Mouse (Mus musculus) liver, embryonic 14.5 days (tissue): Measurements from ENCODE around the gene Psma4. TPM values are rescaled to one million over a fixed set of nuclear protein-coding genes. Genes with fewer than 3 reads are reported as not detected.

Experiments used
- ATAC-seq: fragments of 200-750 bp; cut with Nextera tagmentation; 2 replicates; pipeline ENCODE4 v1.8.0; 2017; ENCODE audit warnings: moderate number of reproducible peaks, mild to moderate bottlenecking, moderate library complexity; ENCODE audit not compliant: insufficient read depth
- DNase-seq, 3 experiments: peaks; one replicate each; pipeline ENCODE4 v3.0.0-alpha.2; 2012 to 2013; ENCODE audit warnings: low read depth in 3 of 3, low spot score in 3 of 3
- H3K27ac ChIP-seq: fragments of 300-500 bp; sonication (generic); 2 replicates; pipeline ENCODE4 v1.5.1; 2014; ENCODE audit warnings: moderate library complexity, mild to moderate bottlenecking, control low read depth, inconsistent platforms
- H3K27me3 ChIP-seq: fragments of 300-500 bp; sonication (generic); 2 replicates; pipeline ENCODE4 v1.6.1; 2014; ENCODE audit warnings: mild to moderate bottlenecking, low read length, moderate library complexity; ENCODE audit not compliant: control insufficient read depth, insufficient read depth
- H3K36me3 ChIP-seq: fragments of 300-500 bp; sonication (generic); replicated peaks from 2 replicates; pipeline ENCODE4 v1.6.1; 2014; ENCODE audit warnings: low read depth; ENCODE audit not compliant: control insufficient read depth, insufficient read depth
- H3K4me1 ChIP-seq, 2 experiments: fragments of 200-500 bp in 1 of 2; fragments of 300-500 bp in 1 of 2; sonication (generic) in 1 of 2; replicated peaks; 2 replicates each; pipeline ENCODE4 v1.6.1; 2012 to 2014; ENCODE audit warnings: antibody characterized with exemption in 1 of 2, inconsistent platforms in 1 of 2, low read length in 1 of 2; ENCODE audit not compliant: control insufficient read depth in 2 of 2, insufficient read depth in 2 of 2
- H3K4me2 ChIP-seq: fragments of 300-500 bp; sonication (generic); 2 replicates; pipeline ENCODE4 v1.6.1; 2014; ENCODE audit warnings: low read depth, mild to moderate bottlenecking, control low read depth, moderate library complexity
- H3K4me3 ChIP-seq, 2 experiments: fragments of 200-500 bp in 1 of 2; fragments of 300-500 bp in 1 of 2; sonication (generic) in 1 of 2; 2 replicates each; pipeline ENCODE4 v1.5.1; 2012 to 2014; ENCODE audit warnings: low read depth in 2 of 2, low read length in 2 of 2, mild to moderate bottlenecking in 2 of 2, control low read depth in 1 of 2, inconsistent platforms in 1 of 2, moderate library complexity in 1 of 2; ENCODE audit not compliant: insufficient read depth in 1 of 2
- H3K9ac ChIP-seq: fragments of 300-500 bp; sonication (generic); replicated peaks from 2 replicates; pipeline ENCODE4 v1.6.1; 2014; ENCODE audit warnings: mild to moderate bottlenecking, control low read depth, moderate library complexity
- H3K9me3 ChIP-seq: fragments of 300-500 bp; sonication (generic); 2 replicates; pipeline ENCODE4 v1.6.1; 2016; ENCODE audit warnings: low read length, mixed read lengths; ENCODE audit not compliant: control insufficient read depth
- CTCF ChIP-seq: IDR thresholded peaks from 2 replicates; pipeline ENCODE4 v1.5.1; 2016; ENCODE audit warnings: antibody characterized with exemption, low read depth, control low read depth
- EP300 ChIP-seq: IDR thresholded peaks from 2 replicates; pipeline ENCODE4 v1.6.1; 2016; ENCODE audit warnings: antibody characterized with exemption, low read depth
- WGBS: fragments of 180-500 bp; shearing (Covaris S2); extraction: QIAGEN DNeasy Blood & Tissue Kit; methylation state at CpG from one replicate; pipeline ENCODE4 v1.1.7; 2014; ENCODE audit not compliant: insufficient replicate concordance; 5-methylcytosine and 5-hydroxymethylcytosine counted together
- polyA plus RNA-seq, 2 experiments: library from polyadenylated mRNA; depleted of rRNA in 1 of 2; stranded (reverse) in 1 of 2; unstranded in 1 of 2; fragments of >200 nt; fragmentation: Nextera tagmentation in 1 of 2; extraction: Ambion mirVana in 1 of 2; gene quantifications; 2 replicates each; pipeline versions ENCODE4 v1.2.1 to v1.2.3; 2012 to 2014

Psma4 gene
- 58.5 and 91.1 TPM in 2 replicates for polyA plus RNA-seq (2012; rRNA removed)
- polyA plus RNA-seq (2014; fragmentation: Nextera tagmentation; extraction: Ambion mirVana): 170 and 171 TPM in 2 replicates

DNA sequence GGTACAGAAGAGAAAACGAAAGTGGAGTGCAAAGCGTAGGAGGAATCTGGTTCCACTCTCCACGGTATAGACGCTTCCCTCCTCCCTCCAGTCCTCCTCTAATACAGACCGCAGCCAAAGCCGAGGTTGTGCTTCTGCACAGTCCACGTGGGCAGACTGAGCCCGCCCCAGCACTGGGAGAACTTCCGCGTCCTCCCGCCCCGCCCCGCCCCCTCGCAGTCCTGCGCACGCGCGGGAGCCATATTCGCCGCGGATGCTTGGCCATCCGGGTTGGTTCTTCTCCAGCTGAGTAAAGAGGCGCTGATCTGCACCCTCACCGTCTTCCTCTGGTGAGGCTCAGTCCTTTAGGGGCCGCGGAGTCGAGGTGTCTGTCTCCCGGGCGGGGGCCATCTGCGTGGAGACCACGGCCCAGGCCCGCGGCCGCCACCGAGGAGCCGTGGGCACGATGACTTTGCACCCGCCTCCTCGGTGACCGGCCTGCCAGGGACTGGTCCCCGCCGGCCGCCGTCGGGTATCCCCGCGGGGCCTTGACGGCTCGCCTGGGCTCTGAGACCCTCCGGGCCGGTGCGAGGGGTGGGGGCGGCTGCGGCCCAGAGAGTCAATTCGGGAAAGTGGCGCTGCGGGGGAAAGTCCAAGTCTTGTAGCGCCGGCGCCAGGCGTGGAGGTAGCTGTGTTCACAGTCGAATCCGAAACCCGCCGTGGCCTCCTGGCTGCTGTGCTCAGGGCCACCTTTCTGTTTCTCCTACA lies at the start of gene Psma4, which contains the start of gene AY074887:
Gene Psma4, plus strand, starts transcription at position 216 of the 747 bp plus-strand sequence.
Gene AY074887, minus strand, starts transcription at position 424 of the 747 bp plus-strand sequence.
- H3K27ac ChIP-seq: peak within 1 kb of the TSS; percentile 29
- 2% methylated on average over 53 of the region's 65 CpGs for WGBS
- peak; percentile 99 for ATAC-seq
- peak within 1 kb of the TSS; percentile 92 for H3K4me2 ChIP-seq
- H3K27me3 ChIP-seq: no peaks in the 10 kb centered on the region
- H3K36me3 ChIP-seq: peaks cover 14% of the 10 kb centered on the region
- H3K9ac ChIP-seq: peak within 1 kb of the TSS; percentile 77
- H3K9me3 ChIP-seq: no peaks in the 10 kb centered on the region
- TF ChIP-seq EP300 (no peak), CTCF (no peak)
- peaks cover 7 to 21% of the 10 kb centered on the region in 2 experiments for H3K4me1 ChIP-seq
- peak; percentile 79 to 86 (median 80) for DNase-seq
- peak within 1 kb of the TSS; percentile 70 to 94 for H3K4me3 ChIP-seq

DNA sequence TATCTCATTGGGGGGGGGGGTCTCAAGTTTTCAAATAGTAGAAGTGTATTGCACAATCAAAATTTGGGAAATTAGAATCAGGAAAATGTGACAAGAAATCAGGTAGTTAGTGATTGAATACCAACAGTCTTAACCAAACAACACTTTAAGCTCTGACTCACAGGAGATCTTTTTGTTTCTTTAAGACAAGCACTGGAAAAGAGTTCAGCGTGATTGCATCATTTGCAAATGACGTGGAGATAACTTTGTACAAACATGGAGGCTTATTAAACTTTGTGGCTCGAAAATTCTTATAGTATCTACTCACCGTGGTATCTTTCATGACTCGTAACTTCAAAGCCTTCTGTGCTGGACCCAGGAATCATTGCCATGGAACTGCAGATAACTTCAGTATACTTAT lies 41.1 kb upstream of the Psma4 start:
- ATAC-seq: no peak
- Histone ChIP-seq H3K27ac (no peak overlapping the region), H3K4me1 (no peaks in the 10 kb centered on the region), H3K9me3 (no peaks in the 10 kb centered on the region), H3K4me3 (no peak overlapping the region), H3K4me2 (no peak overlapping the region), H3K36me3 (peaks cover 22% of the 10 kb centered on the region), H3K9ac (no peak overlapping the region), H3K27me3 (no peaks in the 10 kb centered on the region)
- WGBS: 74% methylated on average over 5 of the region's 5 CpGs
- no peak for TF ChIP-seq CTCF
- TF ChIP-seq EP300: no peak
- no peak for DNase-seq

DNA sequence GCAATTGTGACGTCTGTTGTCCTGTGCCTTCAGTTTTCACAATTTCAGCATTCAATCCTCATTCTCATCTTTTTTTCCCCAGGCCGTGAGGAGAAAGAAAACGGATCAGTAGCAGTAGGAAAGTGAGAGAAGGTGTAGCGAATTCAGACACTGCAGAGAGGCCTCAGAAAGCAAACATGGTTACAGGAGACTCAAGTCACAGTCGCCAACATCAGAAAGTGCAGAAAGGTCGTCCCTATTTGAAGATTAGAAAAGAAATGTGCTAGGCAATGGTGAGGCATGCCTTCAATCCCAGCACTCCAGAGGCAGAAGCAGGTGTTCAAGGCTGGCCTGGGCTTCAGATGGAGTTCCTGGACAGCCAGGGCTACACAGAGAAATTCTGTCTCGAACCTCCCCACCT lies 35.0 kb upstream of the Psma4 start:
- Histone ChIP-seq H3K27ac (no peak overlapping the region), H3K27me3 (no peaks in the 10 kb centered on the region), H3K4me1 (0 out of 4 replicates have a peak, but pooled peaks cover 0 to 2% of the 10 kb centered on the region in 2 experiments), H3K36me3 (no peaks in the 10 kb centered on the region), H3K9me3 (no peaks in the 10 kb centered on the region), H3K9ac (no peak overlapping the region), H3K4me3 (no peak overlapping the region), H3K4me2 (no peak overlapping the region)
- WGBS: 57% methylated on average over 7 of the region's 7 CpGs
- no peak for DNase-seq
- no peak for TF ChIP-seq EP300
- no peak for TF ChIP-seq CTCF
- no peak for ATAC-seq

DNA sequence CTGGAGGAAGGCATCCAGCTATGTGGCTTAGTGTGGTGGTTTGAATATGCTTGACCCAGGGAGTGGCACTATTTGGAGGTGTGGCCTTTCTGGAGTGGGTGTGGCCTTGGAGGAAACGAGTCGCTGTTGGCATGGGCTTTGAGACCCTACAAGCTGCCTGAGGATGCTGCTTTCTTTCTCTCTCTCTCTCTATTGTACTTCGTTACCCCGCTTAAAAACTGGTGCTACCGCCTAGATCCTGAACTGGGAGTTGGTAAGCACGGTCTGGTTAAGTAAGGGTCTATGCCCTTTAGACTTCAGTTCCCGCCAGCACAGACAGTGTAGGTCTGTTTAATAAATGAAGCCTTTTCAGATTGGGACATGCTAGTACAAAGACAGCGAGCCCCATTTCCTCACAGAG lies 34.2 kb upstream of the Psma4 start:
- WGBS: 66% methylated on average over 8 of the region's 8 CpGs
- ATAC-seq (no peak), DNase-seq (no peak)
- Histone ChIP-seq H3K27ac (no peak overlapping the region), H3K4me3 (no peak overlapping the region), H3K27me3 (no peaks in the 10 kb centered on the region), H3K4me1 (0 out of 4 replicates have a peak, but pooled peaks cover 0 to 2% of the 10 kb centered on the region in 2 experiments), H3K9me3 (no peaks in the 10 kb centered on the region), H3K9ac (no peak overlapping the region), H3K36me3 (no peaks in the 10 kb centered on the region), H3K4me2 (no peak overlapping the region)
- TF ChIP-seq EP300: no peak
- TF ChIP-seq CTCF: no peak

DNA sequence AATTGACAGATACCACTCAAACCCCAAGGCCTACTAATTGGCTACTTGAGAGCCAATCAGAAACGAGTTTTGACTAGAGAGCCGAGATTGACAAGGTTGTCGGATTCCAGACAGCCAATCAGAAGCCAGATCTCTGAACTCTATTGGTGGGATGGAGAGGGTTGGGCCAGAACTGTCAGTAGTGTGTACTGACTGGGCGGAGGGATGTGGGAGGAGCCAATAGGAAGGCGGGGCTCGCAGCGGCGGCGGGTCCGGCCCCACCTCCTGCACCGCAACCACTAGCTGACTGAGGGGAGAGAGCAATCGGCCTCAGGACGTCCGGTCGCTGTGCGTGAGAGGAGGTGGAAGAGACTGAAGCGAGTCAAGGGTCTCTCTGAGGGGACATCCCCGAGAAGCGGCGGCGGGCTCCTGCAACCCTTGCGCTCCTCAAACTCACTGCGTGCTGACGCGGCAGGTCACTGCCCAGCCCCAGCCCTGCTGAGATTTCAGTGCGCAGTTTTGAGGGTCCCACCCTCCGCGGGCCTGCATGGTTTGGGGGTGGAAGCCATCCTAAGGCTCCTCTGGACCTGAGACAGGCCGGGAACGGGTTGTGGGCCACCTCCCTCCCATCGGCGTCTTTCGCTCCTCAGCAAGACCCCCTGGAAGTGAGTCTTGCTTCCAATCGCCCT lies 33.4 kb upstream of the Psma4 start, which contains the start of gene Hykk:
Gene Hykk, plus strand, starts transcription at position 274 of the 668 bp plus-strand sequence.
- Histone ChIP-seq H3K4me3 (peak within 1 kb of the TSS; percentile 48 to 49), H3K9ac (0 out of 2 replicates have a peak within 1 kb of the TSS, but pooled peaks have one; percentile 11), H3K4me2 (peak within 1 kb of the TSS; percentile 59), H3K27me3 (no peaks in the 10 kb centered on the region), H3K4me1 (0 out of 4 replicates have a peak, but pooled peaks cover 0 to 2% of the 10 kb centered on the region in 2 experiments), H3K9me3 (no peaks in the 10 kb centered on the region), H3K36me3 (no peaks in the 10 kb centered on the region), H3K27ac (no peak within 1 kb of the TSS)
- WGBS: 1% methylated on average over 34 of the region's 34 CpGs
- peak; percentile 49 to 59 (median 56) for DNase-seq
- ATAC-seq: peak; percentile 91
- TF ChIP-seq CTCF: no peak
- TF ChIP-seq EP300: no peak
